ENCODE assay signal across 17 mouse cellular contexts in the genomic region with DNA sequence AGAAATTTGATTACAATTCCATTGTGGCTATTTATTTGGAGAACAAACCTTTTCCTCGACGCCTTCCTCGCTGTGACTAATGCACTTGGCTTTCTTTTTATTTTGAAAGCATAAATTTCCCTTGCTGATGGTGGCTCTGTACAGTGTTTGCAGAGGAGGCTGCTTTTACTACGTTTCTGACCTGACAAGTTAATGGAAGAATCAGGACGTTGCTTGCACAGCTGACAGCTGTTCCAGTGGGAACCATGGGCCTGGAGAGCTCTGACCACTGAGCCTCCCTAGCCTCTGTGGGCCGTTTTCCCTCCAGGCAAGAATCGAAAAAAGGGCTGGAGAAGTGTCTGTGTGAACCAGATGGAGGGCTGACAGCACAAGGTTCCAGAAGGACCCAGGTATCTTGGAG.
"Had no signal": no experiment of that assay in that cellular context is flagged by ENCODE, and none has a peak within 500 bp of the region (broad histone marks: within the 10 kb centered on the region; RNA-seq: fewer than 3 reads in every experiment).

No protein-coding gene starts in this region.

- H3K36me3 ChIP-seq: intestine, embryonic 15.5 days; limb, embryonic 12.5 days; liver, embryonic 13.5 days; lung, embryonic 15.5 days; midbrain, embryonic 15.5 days had no signal

- DNase-seq: kidney, postnatal 25 days; liver; liver, embryonic 13.5 days; liver, postnatal 0 days; lung, postnatal 14 days; right cerebral cortex, adult 18-20 months; right cerebral cortex, postnatal 25 days; thymus, adult 18-20 months; thymus, postnatal 14 days had no signal

- H3K4me1 ChIP-seq: liver, embryonic 13.5 days had no signal

- H3K27ac ChIP-seq: intestine, embryonic 15.5 days; layer of hippocampus, adult 2 months; limb, embryonic 12.5 days; liver, embryonic 13.5 days; lung, embryonic 15.5 days; macrophage; midbrain, embryonic 15.5 days had no signal

- H3K9me3 ChIP-seq: intestine, embryonic 15.5 days; limb, embryonic 12.5 days; liver, embryonic 13.5 days; lung, embryonic 15.5 days; midbrain, embryonic 15.5 days had no signal

- H3K9ac ChIP-seq: intestine, embryonic 15.5 days; limb, embryonic 12.5 days; liver, embryonic 13.5 days; liver, postnatal 0 days; lung, embryonic 15.5 days; midbrain, embryonic 15.5 days had no signal

- H3K4me3 ChIP-seq: intestine, embryonic 15.5 days; layer of hippocampus, adult 2 months; limb, embryonic 12.5 days; liver, embryonic 13.5 days; lung, embryonic 15.5 days; midbrain, embryonic 15.5 days had no signal

- ATAC-seq: intestine, embryonic 15.5 days; liver, postnatal 0 days; midbrain, embryonic 15.5 days had no signal

- H3K4me2 ChIP-seq: intestine, embryonic 15.5 days; limb, embryonic 12.5 days; liver, embryonic 13.5 days; lung, embryonic 15.5 days; midbrain, embryonic 11.5 days; midbrain, embryonic 15.5 days had no signal

- H3K27me3 ChIP-seq: intestine, embryonic 15.5 days; liver, embryonic 13.5 days; lung, embryonic 15.5 days; megakaryocyte, embryonic 14.5 days; midbrain, embryonic 15.5 days had no signal
